Mouse (Mus musculus) forebrain, postnatal 0 days (tissue): ENCODE measurements around the gene Atf2. TPM values are rescaled to one million over a fixed set of nuclear protein-coding genes. Genes with fewer than 3 reads are reported as not detected.
"Not testable (repeated sequence)": the region's sequence is repeated elsewhere in the genome, so short reads cannot be mapped to it uniquely, and the experiment has no call there.

ENCODE experiments used
- ATAC-seq: fragments of 200-750 bp; cut with Nextera tagmentation; 2 replicates; pipeline ENCODE4 v1.8.0; 2017; ENCODE audit warnings: mild to moderate bottlenecking, moderate library complexity
- DNase-seq: peaks from one replicate; pipeline ENCODE4 v3.0.0-alpha.2; 2015
- H3K27ac ChIP-seq: fragments of 300-500 bp; sonication (generic); 2 replicates; pipeline ENCODE4 v1.5.1; 2014; ENCODE audit warnings: low read depth, mild to moderate bottlenecking, antibody characterized with exemption, low read length, moderate library complexity, mixed read lengths
- H3K27me3 ChIP-seq: fragments of 300-500 bp; sonication (generic); 2 replicates; pipeline ENCODE4 v1.6.1; 2014; ENCODE audit warnings: mild to moderate bottlenecking, low read length, mixed read lengths; ENCODE audit not compliant: insufficient read depth
- H3K36me3 ChIP-seq: fragments of 300-500 bp; sonication (generic); 2 replicates; pipeline ENCODE4 v1.6.1; 2014; ENCODE audit warnings: mild to moderate bottlenecking, moderate library complexity; ENCODE audit not compliant: insufficient read depth
- H3K4me1 ChIP-seq: fragments of 300-500 bp; sonication (generic); 2 replicates; pipeline ENCODE4 v1.6.1; 2014; ENCODE audit warnings: antibody characterized with exemption; ENCODE audit not compliant: insufficient read depth
- H3K4me2 ChIP-seq: fragments of 300-500 bp; sonication (generic); 2 replicates; pipeline ENCODE4 v1.6.1; 2014; ENCODE audit warnings: low read depth, mild to moderate bottlenecking, moderate library complexity
- H3K4me3 ChIP-seq: fragments of 300-500 bp; sonication (generic); 2 replicates; pipeline ENCODE4 v1.5.1; 2014; ENCODE audit warnings: low read depth, low read length, mixed read lengths
- H3K9ac ChIP-seq: fragments of 300-500 bp; sonication (generic); 2 replicates; pipeline ENCODE4 v1.6.1; 2014; ENCODE audit warnings: mild to moderate bottlenecking
- H3K9me3 ChIP-seq: fragments of 300-500 bp; sonication (generic); 2 replicates; pipeline ENCODE4 v1.6.1; 2016; ENCODE audit warnings: low read length
- CTCF ChIP-seq: sonication (generic); IDR thresholded peaks from 2 replicates; pipeline ENCODE4 v1.5.1; 2016; ENCODE audit warnings: antibody characterized with exemption, control low read depth, low read depth
- WGBS: fragments of 180-500 bp; shearing (Covaris S2); extraction: QIAGEN DNeasy Blood & Tissue Kit; methylation state at CpG from one replicate; pipeline ENCODE4 v1.1.7; 2014; 5-methylcytosine and 5-hydroxymethylcytosine counted together
- polyA plus RNA-seq: library from polyadenylated mRNA; unstranded; fragments of >200 nt; fragmentation: Nextera tagmentation; extraction: Ambion mirVana; gene quantifications from 2 replicates; pipeline ENCODE4 v1.2.1, GENCODE M21; 2015
- total RNA-seq: library from RNA; depleted of rRNA; stranded (reverse); fragments of >200 nt; gene quantifications from 2 replicates; pipeline ENCODE4 v1.2.3, GENCODE M21; 2014

Gene Atf2
- total and polyA plus RNA-seq, 2 experiments from 2014 or later, result 88.2 to 109 TPM

DNA sequence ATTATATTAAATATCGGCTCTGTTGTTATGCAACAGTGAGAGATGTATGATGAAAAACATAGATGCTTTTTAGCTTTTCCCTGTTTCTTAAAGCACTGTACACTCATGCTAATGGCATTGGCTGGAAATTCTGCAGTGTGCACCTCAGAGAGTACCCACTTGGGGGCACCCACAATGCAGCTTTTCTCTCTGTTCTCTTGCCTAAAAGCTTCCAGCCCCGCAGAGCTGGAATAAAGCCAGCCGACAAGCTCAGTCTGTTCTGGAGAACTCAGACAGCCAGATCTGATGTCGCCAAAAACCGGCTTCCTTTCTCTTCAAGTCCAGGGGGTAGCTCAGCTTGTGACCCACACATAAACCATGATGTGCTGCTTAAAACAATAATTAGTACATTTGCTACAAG, 32.6 kb upstream of the Atf2 start:
- H3K9me3 ChIP-seq, result no peaks in the 10 kb centered on the region
- DNase-seq (peak; percentile 96), ATAC-seq (peak; percentile 97)
- no peak overlapping the region for H3K4me2 ChIP-seq
- H3K27ac ChIP-seq, result no peak overlapping the region
- no peaks in the 10 kb centered on the region for H3K4me1 ChIP-seq
- no peaks in the 10 kb centered on the region for H3K27me3 ChIP-seq
- peak; percentile 81 for TF ChIP-seq CTCF
- H3K36me3 ChIP-seq, result no peaks in the 10 kb centered on the region
- no peak overlapping the region for H3K9ac ChIP-seq
- 8% methylated on average over 5 of the region's 5 CpGs for WGBS
- H3K4me3 ChIP-seq, result no peak overlapping the region

DNA sequence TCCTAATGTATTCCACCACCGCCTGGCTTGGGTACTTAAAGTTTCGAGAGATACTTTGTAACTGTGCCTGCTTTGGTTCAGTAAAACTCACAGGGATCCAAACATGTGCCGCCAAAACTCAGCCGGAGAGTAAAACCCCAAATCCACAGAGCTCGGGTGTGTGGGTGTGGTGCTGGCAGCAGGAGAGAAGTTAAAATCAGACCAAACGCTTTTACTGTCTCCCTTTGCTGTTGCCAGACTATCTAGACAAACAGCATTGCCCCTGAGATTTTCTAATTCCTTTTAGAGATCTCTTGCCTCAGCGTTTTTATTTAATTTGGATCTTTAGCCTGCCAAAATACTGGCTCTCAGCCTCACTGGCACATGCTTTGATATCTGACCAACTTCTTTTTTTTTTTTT, 27.2 kb upstream of the Atf2 start:
- H3K9me3 ChIP-seq, result no peaks in the 10 kb centered on the region
- H3K4me2 ChIP-seq, result no peak overlapping the region
- no peaks in the 10 kb centered on the region for H3K27me3 ChIP-seq
- no peaks in the 10 kb centered on the region for H3K4me1 ChIP-seq
- DNase-seq (no peak), ATAC-seq (no peak)
- no peak for TF ChIP-seq CTCF
- 49% methylated on average over 7 of the region's 7 CpGs for WGBS
- no peak overlapping the region for H3K4me3 ChIP-seq
- no peaks in the 10 kb centered on the region for H3K36me3 ChIP-seq
- H3K9ac ChIP-seq, result no peak overlapping the region
- H3K27ac ChIP-seq, result no peak overlapping the region

DNA sequence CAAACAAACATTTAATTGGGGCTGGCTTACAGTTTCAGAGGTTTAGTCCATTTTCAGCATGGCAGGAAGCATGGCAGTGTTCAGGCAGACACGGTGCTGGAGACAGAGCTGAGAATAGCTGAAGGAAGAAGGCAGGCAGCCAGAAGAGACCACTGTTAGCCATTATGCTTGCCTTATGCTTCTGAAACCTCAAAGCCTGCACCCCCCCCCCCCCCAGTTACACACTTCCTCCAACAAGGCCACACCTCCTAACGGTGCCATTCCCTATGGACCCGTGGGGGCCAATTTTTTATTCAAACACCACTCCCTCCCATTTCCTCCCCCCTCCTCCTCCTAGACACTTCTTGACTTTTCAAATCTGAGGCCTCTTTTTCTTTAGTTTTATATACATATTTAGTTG, 19.8 kb upstream of the Atf2 start:
- WGBS, result 59% methylated on average over 3 of the region's 3 CpGs
- no peak for ATAC-seq

DNA sequence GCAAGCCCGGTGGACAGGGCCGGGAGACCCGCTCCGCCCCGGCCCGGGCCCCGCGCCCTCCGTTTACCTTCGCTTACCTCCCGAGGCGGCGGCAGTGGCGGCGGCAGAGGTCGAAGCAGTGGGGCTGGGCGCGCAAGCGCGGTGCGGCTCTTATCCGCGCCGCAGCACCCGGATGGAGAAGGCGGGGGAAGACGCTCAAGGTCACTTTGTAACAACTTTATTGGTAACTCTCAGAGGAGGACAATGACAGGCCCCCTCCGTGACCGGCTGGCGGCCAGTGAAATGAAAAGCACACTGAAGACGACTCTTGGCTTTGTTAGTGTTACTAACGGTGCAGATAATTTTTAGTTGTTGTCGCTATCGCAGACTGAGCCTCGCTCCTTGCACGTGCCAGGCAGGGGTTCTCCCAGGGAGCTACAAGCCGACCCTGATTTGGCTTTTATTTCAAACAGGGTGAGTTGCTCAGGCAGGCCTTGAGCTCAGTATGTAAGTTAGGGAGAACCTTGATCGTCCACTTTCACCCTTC, 18.8 kb upstream of the Atf2 start, which contains the start of gene Atp5g3:
TSS of gene Atp5g3 (minus strand) at position 152 of the 526 bp plus-strand sequence.
- no peaks in the 10 kb centered on the region for H3K9me3 ChIP-seq
- ATAC-seq (peak; percentile 98), DNase-seq (peak; percentile 94)
- under 1% methylated on average over 38 of the region's 38 CpGs for WGBS
- H3K36me3 ChIP-seq, result peaks cover 30% of the 10 kb centered on the region
- peak within 1 kb of the TSS; percentile 64 for H3K4me2 ChIP-seq
- peak within 1 kb of the TSS; percentile 88 for H3K27ac ChIP-seq
- peak within 1 kb of the TSS; percentile 100 for H3K9ac ChIP-seq
- no peaks in the 10 kb centered on the region for H3K4me1 ChIP-seq
- H3K27me3 ChIP-seq, result no peaks in the 10 kb centered on the region
- no peak for TF ChIP-seq CTCF
- H3K4me3 ChIP-seq, result peak within 1 kb of the TSS; percentile 100

More for the DNA sequence above, 19.8 kb upstream of the Atf2 start:
- TF ChIP-seq CTCF, result no peak
- no peak overlapping the region for H3K4me2 ChIP-seq
- H3K27me3 ChIP-seq, result no peaks in the 10 kb centered on the region
- no peak overlapping the region for H3K9ac ChIP-seq
- H3K4me3 ChIP-seq, result no peak overlapping the region
- H3K9me3 ChIP-seq, result no peaks in the 10 kb centered on the region
- no peaks in the 10 kb centered on the region for H3K4me1 ChIP-seq
- H3K27ac ChIP-seq, result no peak overlapping the region
- peaks cover 20% of the 10 kb centered on the region for H3K36me3 ChIP-seq
- DNase-seq, result no peak

DNA sequence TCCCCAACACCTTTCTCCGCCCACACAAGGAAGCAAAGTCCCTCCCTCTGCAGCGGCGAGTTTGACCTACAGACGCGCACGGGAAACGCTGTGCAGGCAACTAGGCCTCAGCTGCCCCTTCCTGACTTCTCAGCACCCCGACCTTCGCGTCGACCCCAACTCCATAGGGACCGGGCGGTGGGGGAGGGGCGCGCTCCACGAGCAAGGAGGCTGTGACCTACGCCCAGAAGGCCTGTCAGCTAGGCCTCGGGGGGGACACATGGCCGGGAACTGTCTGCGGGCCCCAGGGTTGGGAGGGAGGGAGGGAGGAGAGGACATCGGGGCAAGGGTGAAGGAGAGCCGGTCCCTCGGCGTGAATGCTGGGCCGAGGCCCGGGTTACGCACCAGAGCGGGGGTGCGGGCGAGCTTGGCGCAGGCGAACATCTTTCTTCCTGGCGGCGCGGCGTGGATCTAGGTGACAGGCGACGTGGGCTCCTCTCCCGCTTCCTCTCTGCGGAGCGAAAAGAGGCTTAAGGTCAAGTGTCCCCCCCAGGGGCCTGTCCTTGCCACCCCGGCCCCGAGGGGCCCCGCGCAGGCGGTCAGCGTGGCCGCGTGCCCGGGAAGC, 18.2 kb upstream of the Atf2 start:
- H3K9ac ChIP-seq, result peak overlapping the region; percentile 100
- H3K27ac ChIP-seq, result peak overlapping the region; percentile 88
- H3K27me3 ChIP-seq, result no peaks in the 10 kb centered on the region
- peak; percentile 58 for ATAC-seq
- no peaks in the 10 kb centered on the region for H3K9me3 ChIP-seq
- no peak for DNase-seq
- WGBS, result 1% methylated on average over 43 of the region's 50 CpGs
- peak overlapping the region; percentile 64 for H3K4me2 ChIP-seq
- no peak for TF ChIP-seq CTCF
- peaks cover 31% of the 10 kb centered on the region for H3K36me3 ChIP-seq
- H3K4me1 ChIP-seq, result no peaks in the 10 kb centered on the region
- peak overlapping the region; percentile 100 for H3K4me3 ChIP-seq

DNA sequence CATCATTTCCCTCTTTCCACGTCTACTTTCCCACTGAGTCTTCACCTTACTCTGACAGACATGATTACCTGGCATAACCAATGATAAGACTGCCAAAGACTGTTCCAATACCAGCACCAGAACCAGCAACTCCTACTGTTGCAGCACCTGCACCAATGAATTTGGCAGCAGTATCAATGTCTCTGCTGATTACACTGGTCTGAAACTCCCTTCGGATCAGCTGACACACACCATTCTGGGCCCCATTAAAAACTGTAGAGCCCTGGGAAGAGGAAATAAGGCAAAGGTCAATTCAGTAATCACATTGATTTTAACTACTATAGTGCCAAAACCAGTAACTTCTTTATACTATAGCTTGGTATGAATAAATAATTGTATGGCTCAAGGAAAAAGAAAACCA, 16.7 kb upstream of the Atf2 start:
- Histone ChIP-seq H3K27ac (no peak overlapping the region), H3K9me3 (no peaks in the 10 kb centered on the region), H3K36me3 (peaks cover 31% of the 10 kb centered on the region), H3K27me3 (no peaks in the 10 kb centered on the region), H3K9ac (no peak overlapping the region), H3K4me3 (no peak overlapping the region), H3K4me2 (no peak overlapping the region), H3K4me1 (no peaks in the 10 kb centered on the region)
- 95% methylated on average over 2 of the region's 2 CpGs for WGBS
- TF ChIP-seq CTCF, result no peak
- ATAC-seq (no peak), DNase-seq (no peak)

DNA sequence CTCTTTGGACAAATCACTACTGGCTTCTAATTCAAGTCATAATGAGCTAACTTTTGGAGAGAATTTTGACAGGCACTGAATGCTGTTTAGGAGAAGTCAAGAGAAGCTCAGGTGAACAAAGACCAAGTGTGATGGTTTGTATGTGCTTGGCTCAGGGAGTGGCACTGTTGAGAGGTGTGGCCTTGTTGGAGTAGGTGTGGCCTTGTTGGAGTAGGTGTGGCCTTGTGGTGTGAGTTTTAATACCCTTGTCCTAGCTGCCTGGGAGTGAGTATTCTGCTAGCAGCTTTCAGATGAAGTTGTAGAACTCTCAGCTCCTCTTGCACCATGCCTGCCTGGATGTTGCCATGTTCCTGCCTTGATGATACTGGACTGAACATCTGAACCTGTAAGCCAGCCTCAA, 12.2 kb upstream of the Atf2 start:
- not testable (repeated sequence) for H3K9ac ChIP-seq, H3K4me1 ChIP-seq, H3K4me3 ChIP-seq, DNase-seq, ATAC-seq, H3K27ac ChIP-seq, H3K4me2 ChIP-seq, H3K9me3 ChIP-seq, H3K27me3 ChIP-seq
- peaks cover 31% of the 10 kb centered on the region for H3K36me3 ChIP-seq
